Mouse (Mus musculus) left cerebral cortex, postnatal 25 days (tissue): ENCODE measurements at regions not wholly inside any gene's neighbourhood (a gene's known extent, or its start where the extent isn't known, plus 50 kb on each side); places are given as distances from the start of the nearest gene placed in this dataset.

ENCODE experiments used
- DNase-seq, 2 experiments: peaks; one replicate each; pipeline ENCODE4 v3.0.0; 2022; ENCODE audit warnings: low spot score in 2 of 2, mixed read lengths in 1 of 2
- intact Hi-C: fragments of 180-260 bp; cut with DNase I; formaldehyde crosslinking; loops from one replicate; pipeline ENCODE4 v1.15.1; 2025

GRCm38 (mm10) chr1:92733732-92734131 lies 85.1 kb upstream of the Otos start:
- intact Hi-C loops = no loop called here
- no peak for DNase-seq

GRCm38 (mm10) chr1:92731353-92732282 lies 83.0 kb upstream of the Otos start:
- DNase-seq = no peak
- intact Hi-C loops = no loop called here

- DNase-seq = peak in 1 of 2 experiments; percentile 32
- intact Hi-C loops = no loop called here
Measured at GRCm38 (mm10) chr1:92730576-92730975, 81.9 kb upstream of the Otos start.

- intact Hi-C loops = loop anchor here (5.0 kb wide), 2 partner anchors 66 to 149 kb away; no protein-coding TSS in a partner anchor
- peak in 1 of 2 experiments; percentile 85 for DNase-seq
Measured at GRCm38 (mm10) chr1:92727961-92728360, 79.3 kb upstream of the Otos start.

- intact Hi-C loops = loop anchor here (5.0 kb wide), 2 partner anchors 65 to 150 kb away; no protein-coding TSS in a partner anchor
- no peak for DNase-seq
Measured at GRCm38 (mm10) chr1:92727371-92727770, 78.7 kb upstream of the Otos start.

GRCm38 (mm10) chr1:92726341-92726740 lies 77.7 kb upstream of the Otos start:
- intact Hi-C loops = loop anchor here (5.0 kb wide), 2 partner anchors 64 to 151 kb away; no protein-coding TSS in a partner anchor
- DNase-seq = peak in 1 of 2 experiments; percentile 83

- DNase-seq = no peak
- intact Hi-C loops = no loop called here
Measured at GRCm38 (mm10) chr1:92724135-92724534, 75.5 kb upstream of the Otos start.

- intact Hi-C loops = no loop called here
- no peak for DNase-seq
Measured at GRCm38 (mm10) chr1:92720567-92720966, 71.9 kb upstream of the Otos start.

- intact Hi-C loops = no loop called here
Measured at GRCm38 (mm10) chr1:92719864-92720263, 71.2 kb upstream of the Otos start.

GRCm38 (mm10) chr1:92718108-92718507 lies 69.5 kb upstream of the Otos start:
- intact Hi-C loops = no loop called here
- no peak for DNase-seq

More at GRCm38 (mm10) chr1:92719864-92720263, 71.2 kb upstream of the Otos start:
- DNase-seq = no peak

- intact Hi-C loops = no loop called here
- DNase-seq = no peak
Measured at GRCm38 (mm10) chr1:92714725-92715324, 66.2 kb upstream of the Otos start.

- intact Hi-C loops = no loop called here
- DNase-seq = peak; percentile 28 to 90
Measured at GRCm38 (mm10) chr1:92712366-92712765, 63.7 kb upstream of the Otos start.

GRCm38 (mm10) chr1:92710321-92710839 lies 61.7 kb upstream of the Otos start:
- no peak for DNase-seq
- intact Hi-C loops = no loop called here

- intact Hi-C loops = no loop called here
- DNase-seq = no peak
Measured at GRCm38 (mm10) chr1:92709190-92709850, 60.7 kb upstream of the Otos start.

- no peak for DNase-seq
- intact Hi-C loops = no loop called here
Measured at GRCm38 (mm10) chr1:92707917-92708897, 59.6 kb upstream of the Otos start.

- DNase-seq = no peak
- intact Hi-C loops = no loop called here
Measured at GRCm38 (mm10) chr1:92707441-92707840, 58.8 kb upstream of the Otos start.

- peak in 1 of 2 experiments; percentile 20 for DNase-seq
- intact Hi-C loops = no loop called here
Measured at GRCm38 (mm10) chr1:92703903-92704302, 55.3 kb upstream of the Otos start.

- DNase-seq = no peak
- intact Hi-C loops = no loop called here
Measured at GRCm38 (mm10) chr1:92703270-92703669, 54.6 kb upstream of the Otos start.

- no peak for DNase-seq
- intact Hi-C loops = no loop called here
Measured at GRCm38 (mm10) chr1:92700107-92700506, 51.5 kb upstream of the Otos start.
